Mouse (Mus musculus) forebrain, embryonic 13.5 days (tissue): Measurements from ENCODE around the gene Alg1. TPM values are rescaled to one million over a fixed set of nuclear protein-coding genes. Genes with fewer than 3 reads are reported as not detected.
"Not testable (repeated sequence)": the region's sequence is repeated elsewhere in the genome, so short reads cannot be mapped to it uniquely, and the experiment has no call there.

Experiments used
- ATAC-seq: fragments of 200-750 bp; cut with Nextera tagmentation; 2 replicates; pipeline ENCODE4 v1.8.0; 2017
- H3K27ac ChIP-seq: fragments of 300-500 bp; sonication (generic); 2 replicates; pipeline ENCODE4 v1.5.1; 2015; ENCODE audit warnings: inconsistent platforms, mild to moderate bottlenecking, moderate library complexity
- H3K27me3 ChIP-seq: fragments of 300-500 bp; sonication (generic); 2 replicates; pipeline ENCODE4 v1.6.1; 2015; ENCODE audit warnings: mild to moderate bottlenecking, inconsistent platforms
- H3K36me3 ChIP-seq: fragments of 300-500 bp; sonication (generic); 2 replicates; pipeline ENCODE4 v1.6.1; 2015; ENCODE audit warnings: mild to moderate bottlenecking, inconsistent platforms; ENCODE audit not compliant: poor library complexity, severe bottlenecking
- H3K4me1 ChIP-seq: fragments of 300-500 bp; sonication (generic); 2 replicates; pipeline ENCODE4 v1.6.1; 2015; ENCODE audit warnings: inconsistent platforms
- H3K4me2 ChIP-seq: fragments of 300-500 bp; sonication (generic); 2 replicates; pipeline ENCODE4 v1.6.1; 2015; ENCODE audit warnings: inconsistent platforms, mild to moderate bottlenecking, moderate library complexity
- H3K4me3 ChIP-seq: fragments of 300-500 bp; sonication (generic); 2 replicates; pipeline ENCODE4 v1.5.1; 2015; ENCODE audit warnings: mild to moderate bottlenecking, inconsistent platforms
- H3K9ac ChIP-seq: fragments of 300-500 bp; sonication (generic); 2 replicates; pipeline ENCODE4 v1.6.1; 2015; ENCODE audit warnings: mild to moderate bottlenecking, inconsistent platforms
- H3K9me3 ChIP-seq: fragments of 300-500 bp; sonication (generic); replicated peaks from 2 replicates; pipeline ENCODE4 v1.6.1; 2016; ENCODE audit warnings: inconsistent platforms
- WGBS: fragments of 180-500 bp; shearing (Covaris S2); methylation state at CpG from one replicate; pipeline ENCODE4 v1.1.7; 2015; 5-methylcytosine and 5-hydroxymethylcytosine counted together
- polyA plus RNA-seq: library from polyadenylated mRNA; unstranded; fragments of >200 nt; fragmentation: Nextera tagmentation; extraction: Ambion mirVana; gene quantifications from 2 replicates; pipeline ENCODE4 v1.2.1, GENCODE M21; 2015

Alg1 gene
- polyA plus RNA-seq, 1 experiment from 2014 or later, result 26.3 TPM

- Histone ChIP-seq H3K4me2 (no peak overlapping the region), H3K4me1 (no peaks in the 10 kb centered on the region), H3K27ac (no peak overlapping the region), H3K9me3 (no peaks in the 10 kb centered on the region), H3K36me3 (no peaks in the 10 kb centered on the region), H3K9ac (no peak overlapping the region), H3K4me3 (no peak overlapping the region), H3K27me3 (peaks cover 23% of the 10 kb centered on the region)
- ATAC-seq, result no peak
- WGBS, result 85% methylated on average over 2 of the region's 2 CpGs
These were observed 23.1 kb upstream of the Alg1 start for GRCm38 (mm10) chr16:5210365-5210764.

DNA sequence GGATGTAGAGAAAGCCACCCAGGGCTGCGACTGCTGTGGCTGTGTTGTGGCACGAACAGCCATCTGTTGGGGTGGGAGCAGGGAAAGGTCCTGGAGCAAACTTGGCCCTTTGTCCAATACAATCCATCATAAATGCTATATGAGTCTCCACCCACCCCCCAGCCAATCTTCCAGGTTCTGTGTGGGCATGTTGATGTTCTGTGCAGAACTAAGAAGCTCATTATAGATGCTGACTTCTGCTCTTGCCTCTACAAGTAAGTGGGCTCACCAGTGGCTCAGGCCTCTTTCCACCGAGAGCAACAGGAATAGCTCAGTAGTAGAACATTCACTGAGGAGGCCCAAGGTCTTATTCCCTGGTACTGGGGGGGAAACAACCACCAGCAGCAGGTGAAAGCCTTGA, 21.3 kb upstream of the Alg1 start:
- H3K9ac ChIP-seq, result no peak overlapping the region
- H3K4me3 ChIP-seq, result no peak overlapping the region
- no peaks in the 10 kb centered on the region for H3K4me1 ChIP-seq
- 80% methylated on average over 3 of the region's 3 CpGs for WGBS
- no peak for ATAC-seq
- H3K9me3 ChIP-seq, result no peaks in the 10 kb centered on the region
- H3K36me3 ChIP-seq, result no peaks in the 10 kb centered on the region
- H3K4me2 ChIP-seq, result no peak overlapping the region
- H3K27me3 ChIP-seq, result peaks cover 15% of the 10 kb centered on the region; the same call in 1 of the 2 replicates
- H3K27ac ChIP-seq, result no peak overlapping the region

DNA sequence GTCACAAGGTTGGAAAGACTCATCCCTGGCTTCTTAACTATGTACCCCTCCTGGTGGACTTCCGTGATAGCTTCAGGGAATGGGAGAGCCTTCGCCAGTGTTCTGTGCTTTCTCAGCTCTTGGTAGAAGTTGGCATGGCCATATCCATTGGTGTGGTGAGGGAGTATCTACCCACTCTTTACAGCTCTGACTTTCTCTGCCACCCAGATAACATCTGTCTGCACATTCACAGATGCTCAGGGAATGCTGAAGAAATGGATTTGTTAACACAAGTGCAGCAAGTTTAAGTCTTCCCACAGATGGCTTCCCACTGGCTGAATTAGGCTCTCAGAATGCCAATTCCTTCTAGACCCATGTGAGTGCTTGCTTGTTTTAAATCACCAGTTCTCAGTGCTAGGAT, 19.3 kb upstream of the Alg1 start:
- H3K4me3 ChIP-seq, result no peak overlapping the region
- peaks cover 18% of the 10 kb centered on the region; the same call in 1 of the 2 replicates for H3K27me3 ChIP-seq
- no peak for ATAC-seq
- no peak overlapping the region for H3K9ac ChIP-seq
- H3K4me2 ChIP-seq, result no peak overlapping the region
- H3K9me3 ChIP-seq, result no peaks in the 10 kb centered on the region
- H3K36me3 ChIP-seq, result no peaks in the 10 kb centered on the region
- no peak overlapping the region for H3K27ac ChIP-seq
- 85% methylated on average over 2 of the region's 2 CpGs for WGBS
- no peaks in the 10 kb centered on the region for H3K4me1 ChIP-seq

DNA sequence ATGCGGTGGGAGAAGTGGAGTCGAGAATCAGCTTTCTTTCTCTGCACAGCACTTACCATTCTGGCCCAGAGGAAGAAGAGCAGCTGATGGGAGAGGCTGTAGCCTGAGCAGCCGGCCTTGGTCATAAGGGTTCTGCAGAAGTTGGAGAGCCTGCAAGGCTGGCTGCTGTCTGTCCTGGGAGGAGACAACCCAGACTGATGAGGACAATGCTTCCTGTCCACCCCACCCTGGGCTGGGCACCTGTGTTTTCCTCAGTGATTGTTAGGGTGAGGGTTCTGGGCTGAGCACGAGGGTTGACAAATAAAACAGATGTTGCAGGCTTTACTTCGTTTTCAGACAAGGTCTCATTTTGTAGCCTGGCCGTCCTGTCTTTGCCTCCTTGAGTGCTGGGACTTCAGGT, 16.7 kb upstream of the Alg1 start:
- H3K27ac ChIP-seq, result no peak overlapping the region
- H3K36me3 ChIP-seq, result no peaks in the 10 kb centered on the region
- ATAC-seq, result no peak
- WGBS, result 80% methylated on average over 6 of the region's 6 CpGs
- H3K4me3 ChIP-seq, result no peak overlapping the region
- H3K9me3 ChIP-seq, result no peaks in the 10 kb centered on the region
- no peak overlapping the region for H3K9ac ChIP-seq
- peaks cover 12% of the 10 kb centered on the region; the same call in 1 of the 2 replicates for H3K27me3 ChIP-seq
- H3K4me1 ChIP-seq, result no peaks in the 10 kb centered on the region
- H3K4me2 ChIP-seq, result no peak overlapping the region

DNA sequence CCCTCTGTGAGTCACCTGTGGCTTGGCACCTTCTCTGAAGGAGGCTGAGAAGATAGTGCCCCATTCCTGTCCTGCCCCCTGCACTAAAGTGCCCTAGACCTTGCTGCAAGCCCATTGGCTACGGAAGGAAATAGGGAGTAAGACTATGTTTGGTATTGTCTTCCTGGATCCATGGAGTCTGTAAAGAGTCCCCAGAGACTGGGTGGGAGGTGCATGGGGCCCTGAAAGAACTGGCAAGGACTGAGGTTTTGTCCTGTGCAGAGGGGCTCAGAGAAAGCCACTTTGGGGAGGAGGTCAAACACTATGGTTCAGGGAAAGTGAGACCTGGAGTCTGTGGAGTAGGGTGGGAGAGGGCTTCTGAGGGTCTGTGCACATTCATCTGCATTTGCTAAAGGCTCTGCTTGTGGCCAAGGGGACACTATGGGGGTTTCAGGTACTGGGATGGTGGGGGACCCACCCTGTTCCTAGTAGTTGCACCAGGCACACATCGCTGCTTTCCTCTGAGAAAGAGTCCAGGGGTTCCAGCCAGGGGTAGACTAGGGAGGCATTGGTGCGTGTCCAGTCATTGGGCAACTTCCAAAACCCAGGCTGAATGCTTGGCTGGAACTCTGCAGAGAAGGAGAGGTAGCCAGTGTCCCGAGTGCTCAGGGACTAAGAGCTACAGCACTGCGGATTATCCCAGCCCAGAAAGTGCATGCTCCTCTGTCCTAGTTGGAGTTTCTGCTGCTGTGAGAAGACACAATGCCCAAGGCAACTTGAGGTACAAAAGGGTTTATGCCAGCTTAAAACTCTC, 15.9 kb upstream of the Alg1 start:
- Histone ChIP-seq H3K4me1 (no peaks in the 10 kb centered on the region), H3K9me3 (no peaks in the 10 kb centered on the region), H3K36me3 (no peaks in the 10 kb centered on the region), H3K4me3 (no peak overlapping the region), H3K27me3 (0 out of 2 replicates have a peak, but pooled peaks cover 9% of the 10 kb centered on the region), H3K27ac (no peak overlapping the region), H3K9ac (no peak overlapping the region), H3K4me2 (no peak overlapping the region)
- WGBS, result 59% methylated on average over 5 of the region's 5 CpGs
- no peak for ATAC-seq

- no peaks in the 10 kb centered on the region for H3K36me3 ChIP-seq
- H3K4me1 ChIP-seq, result no peaks in the 10 kb centered on the region
- 50% methylated on average over 4 of the region's 4 CpGs for WGBS
- H3K4me2 ChIP-seq, result no peak overlapping the region
- no peaks in the 10 kb centered on the region for H3K9me3 ChIP-seq
- H3K27ac ChIP-seq, result no peak overlapping the region
- H3K9ac ChIP-seq, result no peak overlapping the region
- no peak for ATAC-seq
- H3K27me3 ChIP-seq, result 0 out of 2 replicates have a peak, but pooled peaks cover 14% of the 10 kb centered on the region
- no peak overlapping the region for H3K4me3 ChIP-seq
These were observed 12.0 kb upstream of the Alg1 start for GRCm38 (mm10) chr16:5221403-5221802.

GRCm38 (mm10) chr16:5222140-5222539, 11.3 kb upstream of the Alg1 start, which contains the start of gene AU021092:
TSS of gene AU021092 (minus strand) at chr16:5222299.
- Histone ChIP-seq H3K4me2 (no peak within 1 kb of the TSS), H3K9me3 (no peaks in the 10 kb centered on the region), H3K4me1 (no peaks in the 10 kb centered on the region), H3K27me3 (0 out of 2 replicates have a peak, but pooled peaks cover 13% of the 10 kb centered on the region), H3K36me3 (no peaks in the 10 kb centered on the region), H3K9ac (no peak within 1 kb of the TSS), H3K27ac (no peak within 1 kb of the TSS; the same call in 1 of the 2 replicates), H3K4me3 (no peak within 1 kb of the TSS)
- no peak for ATAC-seq
- WGBS, result 83% methylated on average over 6 of the region's 6 CpGs

GRCm38 (mm10) chr16:5226534-5226933, 6.9 kb upstream of the Alg1 start:
- H3K9ac ChIP-seq, ATAC-seq: not testable (repeated sequence)

DNA sequence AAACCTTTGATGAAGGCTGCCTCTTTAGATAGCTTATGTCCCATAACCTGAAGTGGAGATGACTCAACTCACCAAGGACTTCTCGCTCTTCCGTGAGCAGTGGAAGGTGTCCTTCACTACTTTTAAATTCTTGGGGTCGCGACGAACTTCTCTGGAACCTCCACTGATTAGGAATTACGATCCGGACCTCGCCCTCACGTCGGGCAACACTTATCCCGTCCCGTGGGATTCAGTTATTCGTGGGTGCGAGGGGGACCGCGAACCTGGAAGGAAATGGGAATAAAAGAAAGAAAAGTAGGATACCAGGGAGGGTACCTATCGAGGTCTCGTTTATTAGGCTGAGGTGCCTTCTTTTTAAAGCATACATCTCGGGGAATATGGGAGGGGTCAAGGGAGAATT, 5.9 kb upstream of the Alg1 start:
- WGBS, result 85% methylated on average over 19 of the region's 19 CpGs
- not testable (repeated sequence) for H3K9me3 ChIP-seq, H3K4me3 ChIP-seq, H3K4me1 ChIP-seq, H3K27me3 ChIP-seq, ATAC-seq, H3K4me2 ChIP-seq, H3K27ac ChIP-seq, H3K9ac ChIP-seq, H3K36me3 ChIP-seq

More at GRCm38 (mm10) chr16:5226534-5226933, 6.9 kb upstream of the Alg1 start:
- H3K36me3 ChIP-seq, H3K27ac ChIP-seq, H3K4me2 ChIP-seq, H3K4me3 ChIP-seq, H3K27me3 ChIP-seq, H3K9me3 ChIP-seq, H3K4me1 ChIP-seq: not testable (repeated sequence)
- 9% methylated on average over 1 of the region's 1 CpGs for WGBS

DNA sequence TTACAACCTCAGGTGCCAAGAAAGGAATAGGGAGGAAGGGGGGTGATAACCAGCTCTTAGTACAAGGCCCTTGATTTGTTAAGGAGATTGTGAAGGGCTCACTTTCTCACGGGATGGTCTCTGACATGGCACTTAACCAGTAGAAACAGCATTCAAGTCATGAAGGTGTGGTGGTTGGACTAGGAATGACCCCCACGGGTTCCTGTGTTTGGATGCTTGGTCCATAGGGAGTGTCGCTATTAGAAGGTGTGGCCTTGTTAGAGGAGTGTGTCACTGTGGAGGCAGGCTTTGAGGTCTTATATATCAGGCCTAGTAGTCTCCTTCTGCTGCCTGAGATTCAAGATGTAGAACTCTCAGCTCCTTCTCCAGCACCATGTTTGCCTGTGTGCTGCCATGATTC, 5.3 kb upstream of the Alg1 start:
- H3K4me2 ChIP-seq, result not testable (repeated sequence)

DNA sequence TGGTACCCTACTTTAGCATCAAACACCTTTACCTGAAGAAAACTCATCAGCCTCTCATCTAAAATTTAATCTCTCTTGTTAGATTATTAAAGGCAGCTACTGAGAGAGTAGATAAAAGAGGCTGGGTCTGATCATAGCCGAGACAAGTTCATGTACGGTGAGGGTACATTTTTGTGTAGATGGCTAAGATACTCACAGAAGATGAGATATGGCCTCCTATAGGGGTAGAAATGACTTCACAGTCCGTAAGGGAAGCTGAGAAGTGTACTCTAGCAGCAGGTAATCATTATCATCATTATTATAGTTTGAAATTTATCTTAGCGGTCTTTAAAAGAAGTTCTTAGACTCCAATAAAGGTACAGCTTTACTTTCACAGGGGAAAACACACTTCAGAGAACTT, 439 bp upstream of the Alg1 start:
- no peak overlapping the region for H3K27ac ChIP-seq
- ATAC-seq, result no peak; the same call in 1 of the 2 replicates
- no peak overlapping the region for H3K9ac ChIP-seq
- H3K36me3 ChIP-seq, result peaks cover under 1% of the 10 kb centered on the region; the same call in 1 of the 2 replicates
- peak overlapping the region; percentile 85 for H3K4me3 ChIP-seq
- H3K27me3 ChIP-seq, result no peaks in the 10 kb centered on the region
- peaks cover 14% of the 10 kb centered on the region for H3K4me1 ChIP-seq
- WGBS, result 69% methylated on average over 4 of the region's 4 CpGs
- no peaks in the 10 kb centered on the region for H3K9me3 ChIP-seq
- peak overlapping the region; percentile 88 for H3K4me2 ChIP-seq

More for the DNA sequence above, 5.3 kb upstream of the Alg1 start:
- H3K4me1 ChIP-seq, H3K27ac ChIP-seq, H3K27me3 ChIP-seq, H3K9ac ChIP-seq, H3K36me3 ChIP-seq, H3K4me3 ChIP-seq, H3K9me3 ChIP-seq, ATAC-seq: not testable (repeated sequence)
- 82% methylated on average over 3 of the region's 3 CpGs for WGBS

DNA sequence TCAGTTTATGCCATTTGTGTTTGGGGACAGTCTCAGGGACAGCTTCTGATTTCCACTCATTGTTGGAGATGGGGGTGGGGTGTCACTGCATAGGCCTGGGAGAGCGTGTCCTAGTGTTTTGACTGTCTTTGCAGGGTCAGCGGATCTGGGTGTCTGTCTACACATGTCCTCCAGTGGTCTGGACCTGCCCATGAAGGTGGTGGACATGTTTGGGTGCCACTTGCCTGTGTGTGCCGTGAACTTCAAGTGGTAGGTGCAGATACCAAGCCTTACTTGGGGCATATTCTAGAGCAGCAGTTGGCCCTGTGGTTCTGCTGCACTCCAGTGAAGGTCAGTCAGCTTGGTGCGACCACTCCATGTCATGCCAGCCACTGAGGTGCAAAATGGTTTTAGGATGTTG, 8.9 kb downstream of the Alg1 start:
- no peak for ATAC-seq
- H3K36me3 ChIP-seq, result peaks cover 60% of the 10 kb centered on the region
- H3K27ac ChIP-seq, result no peak overlapping the region
- no peak overlapping the region for H3K9ac ChIP-seq
- no peaks in the 10 kb centered on the region for H3K4me1 ChIP-seq
- H3K9me3 ChIP-seq, result no peaks in the 10 kb centered on the region
- H3K4me2 ChIP-seq, result no peak overlapping the region
- WGBS, result 98% methylated on average over 4 of the region's 4 CpGs
- H3K4me3 ChIP-seq, result no peak overlapping the region
- H3K27me3 ChIP-seq, result no peaks in the 10 kb centered on the region

DNA sequence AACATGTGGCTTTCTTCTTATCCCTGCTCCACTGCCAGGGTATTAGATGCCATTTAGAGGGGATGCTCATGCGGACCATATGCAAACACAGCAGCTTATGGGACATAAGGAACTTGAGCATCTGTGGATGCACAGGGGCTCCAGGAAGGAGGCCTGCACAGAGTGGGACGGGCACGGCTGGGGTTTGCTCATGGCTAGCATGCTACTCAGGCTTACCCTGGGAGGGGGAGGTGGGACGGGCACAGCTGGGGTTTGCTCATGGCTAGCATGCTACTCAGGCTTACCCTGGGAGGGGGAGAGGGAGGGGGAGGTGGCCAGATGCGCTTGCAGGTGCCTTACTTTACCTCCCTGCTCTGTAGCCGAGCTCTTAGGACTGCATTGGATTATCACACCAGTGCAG, 9.5 kb downstream of the Alg1 start:
- Histone ChIP-seq H3K27me3 (no peaks in the 10 kb centered on the region), H3K36me3 (peaks cover 66% of the 10 kb centered on the region), H3K4me3 (no peak overlapping the region), H3K4me1 (no peaks in the 10 kb centered on the region), H3K9me3 (no peaks in the 10 kb centered on the region), H3K9ac (no peak overlapping the region), H3K4me2 (no peak overlapping the region), H3K27ac (no peak overlapping the region)
- 93% methylated on average over 6 of the region's 6 CpGs for WGBS
- no peak for ATAC-seq
